Mouse (Mus musculus) lung, embryonic 16.5 days (tissue): Measurements from ENCODE around the gene Kdm4b. TPM values are rescaled to one million over a fixed set of nuclear protein-coding genes. Genes with fewer than 3 reads are reported as not detected.
A peak's percentile ranks its signal among the peaks of the same experiment; 100 is the strongest.

Source experiments
- ATAC-seq: fragments of 200-750 bp; cut with Nextera tagmentation; 2 replicates; pipeline ENCODE4 v1.8.0; 2017; ENCODE audit warnings: low read depth, mild to moderate bottlenecking, moderate library complexity
- H3K27ac ChIP-seq: fragments of 300-500 bp; sonication (generic); 2 replicates; pipeline ENCODE4 v1.5.1; 2014; ENCODE audit warnings: mild to moderate bottlenecking, control low read depth, low read length
- H3K27me3 ChIP-seq: fragments of 300-500 bp; sonication (generic); 2 replicates; pipeline ENCODE4 v1.6.1; 2014; ENCODE audit warnings: low read depth, low read length, mixed read lengths; ENCODE audit not compliant: control insufficient read depth, insufficient read depth
- H3K36me3 ChIP-seq: fragments of 300-500 bp; sonication (generic); 2 replicates; pipeline ENCODE4 v1.6.1; 2014; ENCODE audit warnings: low read length; ENCODE audit not compliant: control insufficient read depth, insufficient read depth
- H3K4me1 ChIP-seq: fragments of 300-500 bp; sonication (generic); replicated peaks from 2 replicates; pipeline ENCODE4 v1.6.1; 2014; ENCODE audit warnings: low read length, mixed read lengths; ENCODE audit not compliant: control insufficient read depth, insufficient read depth
- H3K4me2 ChIP-seq: fragments of 300-500 bp; sonication (generic); 2 replicates; pipeline ENCODE4 v1.6.1; 2014; ENCODE audit warnings: low read depth, low read length, control low read depth
- H3K4me3 ChIP-seq: fragments of 300-500 bp; sonication (generic); 2 replicates; pipeline ENCODE4 v1.5.1; 2014; ENCODE audit warnings: mild to moderate bottlenecking, low read length, control low read depth
- H3K9ac ChIP-seq: fragments of 300-500 bp; sonication (generic); 2 replicates; pipeline ENCODE4 v1.6.1; 2014; ENCODE audit warnings: low read length, control low read depth
- H3K9me3 ChIP-seq: fragments of 300-500 bp; sonication (generic); 2 replicates; pipeline ENCODE4 v1.6.1; 2016; ENCODE audit warnings: low read length; ENCODE audit not compliant: control insufficient read depth
- WGBS: fragments of 180-500 bp; shearing (Covaris S2); extraction: QIAGEN DNeasy Blood & Tissue Kit; methylation state at CpG from one replicate; pipeline ENCODE4 v1.1.7; 2014; 5-methylcytosine and 5-hydroxymethylcytosine counted together
- polyA plus RNA-seq: library from polyadenylated mRNA; unstranded; fragments of >200 nt; fragmentation: Nextera tagmentation; extraction: Ambion mirVana; gene quantifications from 2 replicates; pipeline ENCODE4 v1.2.1, GENCODE M21; 2015

The Kdm4b gene
- polyA plus RNA-seq, 1 experiment from 2014 or later = 26.6 TPM

DNA sequence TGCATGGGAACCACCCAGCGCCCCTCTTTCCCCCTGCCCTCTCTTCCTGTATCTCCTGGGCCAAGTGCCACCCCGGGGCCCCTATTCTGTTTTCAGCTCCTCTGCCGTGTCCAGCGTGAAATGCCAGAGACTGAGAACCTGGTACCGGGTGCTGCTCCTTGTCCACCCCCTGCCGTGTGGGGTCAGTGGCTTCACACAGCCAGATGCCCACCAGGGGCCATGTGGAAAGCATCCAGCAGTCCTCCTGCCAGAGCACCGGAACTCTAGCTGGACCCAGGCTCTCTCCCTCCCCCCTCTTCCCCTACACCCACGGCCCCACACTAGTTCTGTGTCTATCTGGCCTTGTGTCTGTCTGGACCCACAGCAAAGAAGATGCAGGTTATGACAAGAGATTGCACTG is 81.5 kb downstream of the Kdm4b start:
- WGBS = 37% methylated on average over 8 of the region's 8 CpGs
- Histone ChIP-seq H3K27me3 (no peaks in the 10 kb centered on the region), H3K36me3 (peaks cover 18% of the 10 kb centered on the region), H3K9me3 (no peaks in the 10 kb centered on the region), H3K4me3 (no peak overlapping the region), H3K9ac (no peak overlapping the region), H3K4me1 (0 out of 2 replicates have a peak, but pooled peaks cover 4% of the 10 kb centered on the region), H3K27ac (no peak overlapping the region), H3K4me2 (no peak overlapping the region)
- no peak for ATAC-seq

DNA sequence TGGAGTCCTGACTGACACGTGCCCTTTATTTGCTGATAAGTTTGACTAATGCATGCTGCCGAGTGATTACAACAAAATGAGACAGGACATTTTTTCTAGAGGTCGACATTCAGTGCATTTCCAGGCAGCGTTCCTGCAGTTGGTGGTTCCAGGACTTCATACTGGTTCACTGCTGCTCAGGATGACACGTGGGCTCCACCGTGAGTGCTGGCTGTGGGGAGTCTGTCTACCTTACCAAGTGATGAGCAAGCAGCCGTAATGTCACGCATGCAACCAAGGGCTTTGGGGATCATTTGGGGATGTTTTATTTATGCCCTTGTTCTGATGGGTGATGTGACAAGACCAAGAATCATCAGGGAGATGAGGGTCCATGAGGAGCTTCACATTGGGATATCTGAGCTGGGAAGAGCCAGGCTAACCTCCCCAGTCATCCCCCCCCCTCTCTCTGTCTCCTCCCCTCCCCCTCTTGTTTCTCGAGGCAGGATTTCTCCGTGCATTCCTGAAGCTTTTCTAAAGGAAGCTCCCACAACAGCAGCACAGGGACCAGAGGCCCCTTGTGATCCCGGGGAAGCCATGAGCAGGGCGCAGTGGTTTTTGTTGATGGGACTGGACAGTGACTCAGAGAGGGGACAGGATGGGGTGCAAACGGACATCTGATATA is 83.2 kb downstream of the Kdm4b start:
- ATAC-seq = no peak
- H3K9me3 ChIP-seq = no peaks in the 10 kb centered on the region
- 0 out of 2 replicates have a peak, but pooled peaks cover 4% of the 10 kb centered on the region for H3K4me1 ChIP-seq
- no peak overlapping the region for H3K4me3 ChIP-seq
- H3K4me2 ChIP-seq = no peak overlapping the region
- 43% methylated on average over 13 of the region's 13 CpGs for WGBS
- H3K27ac ChIP-seq = no peak overlapping the region
- H3K27me3 ChIP-seq = no peaks in the 10 kb centered on the region
- H3K36me3 ChIP-seq = peaks cover 25% of the 10 kb centered on the region
- no peak overlapping the region for H3K9ac ChIP-seq

DNA sequence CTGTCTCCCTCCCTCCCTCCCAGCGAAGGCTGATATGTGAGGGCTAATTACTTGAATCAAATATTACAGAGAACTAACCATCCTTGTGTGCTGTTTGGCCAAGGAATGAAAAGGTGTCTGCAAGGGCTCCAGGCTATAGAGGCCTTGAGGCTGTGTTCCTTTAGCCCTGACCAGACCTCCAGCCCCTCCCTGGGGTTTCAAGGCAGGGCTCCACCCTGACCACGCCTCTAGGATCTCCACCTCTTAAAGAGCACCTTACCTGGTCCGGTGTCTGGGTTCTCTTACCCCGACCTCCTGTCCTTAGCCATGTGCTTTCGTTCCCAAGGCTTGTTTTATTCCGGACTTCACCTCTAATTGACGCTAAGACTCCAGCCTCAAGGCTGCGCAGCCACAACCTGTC is 83.9 kb downstream of the Kdm4b start:
- 37% methylated on average over 8 of the region's 8 CpGs for WGBS
- no peak overlapping the region for H3K4me3 ChIP-seq

DNA sequence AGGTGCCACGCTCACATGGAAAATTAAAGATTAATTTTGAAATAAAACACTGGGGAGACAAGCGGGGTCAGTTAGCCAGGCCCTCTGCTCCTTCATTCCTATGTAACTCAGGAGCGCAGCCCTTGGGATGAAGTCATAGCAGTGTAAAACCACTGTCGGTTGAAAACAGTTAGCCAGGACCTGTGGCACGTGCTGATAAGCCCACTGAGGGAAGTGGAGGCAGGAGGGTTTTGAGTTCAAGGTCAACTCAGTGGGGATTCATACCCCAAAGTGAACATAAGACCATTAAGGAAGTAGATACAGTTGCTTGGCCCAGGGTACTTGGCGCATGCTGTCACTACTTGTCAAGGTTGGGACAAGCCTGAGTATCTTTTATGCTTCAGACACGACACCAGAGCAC is 85.6 kb downstream of the Kdm4b start:
- Histone ChIP-seq H3K27me3 (no peaks in the 10 kb centered on the region), H3K4me3 (no peak overlapping the region), H3K4me1 (0 out of 2 replicates have a peak, but pooled peaks cover 4% of the 10 kb centered on the region), H3K4me2 (no peak overlapping the region), H3K9me3 (no peaks in the 10 kb centered on the region), H3K27ac (no peak overlapping the region), H3K9ac (no peak overlapping the region), H3K36me3 (peaks cover 43% of the 10 kb centered on the region)
- no peak for ATAC-seq
- 91% methylated on average over 7 of the region's 7 CpGs for WGBS

More for the DNA sequence above, 83.9 kb downstream of the Kdm4b start:
- ATAC-seq = peak; percentile 51; the same call in 1 of the 2 replicates
- Histone ChIP-seq H3K4me2 (no peak overlapping the region), H3K9ac (no peak overlapping the region), H3K4me1 (0 out of 2 replicates have a peak, but pooled peaks cover 4% of the 10 kb centered on the region), H3K27ac (no peak overlapping the region), H3K36me3 (peaks cover 29% of the 10 kb centered on the region), H3K9me3 (no peaks in the 10 kb centered on the region), H3K27me3 (no peaks in the 10 kb centered on the region)

DNA sequence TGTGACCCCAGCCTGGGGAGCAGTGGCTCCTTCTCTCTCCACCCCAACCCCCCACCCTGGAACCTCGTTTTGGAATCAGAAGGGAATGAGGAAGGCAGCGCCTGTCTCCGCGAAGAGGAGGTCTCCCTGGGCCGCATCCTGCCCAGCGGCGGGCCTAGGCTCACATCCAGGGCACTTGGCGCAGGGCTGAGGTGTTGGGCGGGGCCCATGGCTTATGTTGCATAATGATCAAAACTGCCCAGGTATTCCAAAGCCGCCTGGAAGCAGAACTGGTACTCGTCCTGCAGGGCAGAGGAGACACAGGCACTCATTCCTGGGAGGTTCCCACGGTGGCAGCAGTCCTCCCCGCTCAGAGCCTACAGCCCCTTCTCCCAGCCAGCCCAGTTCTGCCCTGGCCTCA is 87.3 kb downstream of the Kdm4b start:
- Histone ChIP-seq H3K9ac (no peak overlapping the region), H3K4me2 (no peak overlapping the region), H3K27me3 (no peaks in the 10 kb centered on the region), H3K9me3 (no peaks in the 10 kb centered on the region), H3K4me3 (no peak overlapping the region), H3K4me1 (no peaks in the 10 kb centered on the region), H3K36me3 (peaks cover 48% of the 10 kb centered on the region), H3K27ac (no peak overlapping the region)
- no peak for ATAC-seq
- 80% methylated on average over 13 of the region's 13 CpGs for WGBS

DNA sequence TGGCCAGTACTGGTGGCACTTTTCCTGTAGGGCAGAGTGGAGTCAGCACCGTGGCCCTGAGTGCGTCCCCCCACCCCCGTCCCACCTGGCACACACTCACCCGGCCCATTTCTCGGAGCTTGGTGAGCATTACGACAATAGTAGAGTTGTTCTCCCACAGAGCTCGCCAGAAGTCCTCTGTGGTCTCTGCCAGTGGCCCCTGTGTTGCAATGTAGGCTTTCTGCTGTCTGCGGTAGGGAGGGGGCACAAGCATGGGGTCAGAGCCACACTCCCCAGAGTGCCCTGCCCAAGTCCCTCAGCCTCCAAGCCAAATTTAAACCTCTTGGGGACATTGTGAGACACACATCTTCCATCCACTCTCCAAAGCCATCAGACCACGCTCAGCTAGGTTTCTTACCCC is 88.9 kb downstream of the Kdm4b start:
- no peak for ATAC-seq
- H3K9ac ChIP-seq = no peak overlapping the region
- no peak overlapping the region for H3K4me3 ChIP-seq
- WGBS = 93% methylated on average over 9 of the region's 9 CpGs
- H3K4me2 ChIP-seq = no peak overlapping the region
- peaks cover 59% of the 10 kb centered on the region for H3K36me3 ChIP-seq
- H3K27me3 ChIP-seq = no peaks in the 10 kb centered on the region
- H3K9me3 ChIP-seq = no peaks in the 10 kb centered on the region
- H3K27ac ChIP-seq = no peak overlapping the region
- 0 out of 2 replicates have a peak, but pooled peaks cover 3% of the 10 kb centered on the region for H3K4me1 ChIP-seq

DNA sequence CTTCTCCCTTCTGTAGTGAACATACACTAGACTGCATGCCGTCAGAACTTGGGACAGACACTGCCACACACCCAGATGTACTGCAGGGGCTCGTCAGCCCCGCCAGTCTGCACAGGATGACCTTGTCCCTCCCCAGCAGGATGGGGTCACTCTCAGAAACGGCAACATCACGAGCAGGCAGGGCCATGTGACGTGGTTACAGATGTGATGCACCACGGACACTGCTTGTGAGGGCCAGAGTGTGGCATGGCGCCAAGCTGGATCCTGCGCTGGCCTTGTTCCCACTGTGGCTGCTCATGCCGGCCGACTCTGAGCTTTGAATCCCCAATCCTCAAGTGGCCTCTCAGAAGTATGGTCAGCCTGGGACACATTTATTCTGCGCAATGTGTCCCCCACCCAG is 92.4 kb downstream of the Kdm4b start:
- Histone ChIP-seq H3K4me2 (no peak overlapping the region), H3K9me3 (no peaks in the 10 kb centered on the region), H3K27me3 (no peaks in the 10 kb centered on the region), H3K4me1 (0 out of 2 replicates have a peak, but pooled peaks cover 3% of the 10 kb centered on the region), H3K36me3 (peaks cover 54% of the 10 kb centered on the region), H3K9ac (no peak overlapping the region), H3K27ac (no peak overlapping the region), H3K4me3 (no peak overlapping the region)
- 53% methylated on average over 12 of the region's 12 CpGs for WGBS
- ATAC-seq = peak; percentile 71

DNA sequence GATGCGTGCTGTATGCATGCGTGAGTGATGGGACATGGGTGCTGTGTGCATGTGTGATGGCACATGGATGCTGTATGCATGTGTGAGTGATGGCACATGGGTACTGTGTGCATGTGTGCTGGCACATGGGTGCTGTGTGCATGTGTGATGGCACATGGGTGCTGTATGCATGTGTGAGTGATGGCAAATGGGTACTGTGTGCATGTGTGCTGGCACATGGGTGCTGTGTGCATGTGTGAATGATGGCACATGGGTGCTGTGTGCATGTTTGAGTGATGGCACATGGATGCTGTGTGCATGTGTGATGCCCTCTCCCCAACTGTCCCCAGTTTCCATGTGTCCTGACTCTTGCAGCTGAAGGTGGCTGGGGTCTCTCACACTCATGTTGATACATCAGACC is 94.2 kb downstream of the Kdm4b start:
- no peak overlapping the region for H3K4me2 ChIP-seq
- H3K9ac ChIP-seq = no peak overlapping the region
- no peak for ATAC-seq
- 98% methylated on average over 2 of the region's 2 CpGs for WGBS
- no peaks in the 10 kb centered on the region for H3K9me3 ChIP-seq
- no peak overlapping the region for H3K27ac ChIP-seq
- peaks cover 50% of the 10 kb centered on the region for H3K36me3 ChIP-seq
- no peak overlapping the region for H3K4me3 ChIP-seq
- H3K27me3 ChIP-seq = no peaks in the 10 kb centered on the region
- 0 out of 2 replicates have a peak, but pooled peaks cover 3% of the 10 kb centered on the region for H3K4me1 ChIP-seq

DNA sequence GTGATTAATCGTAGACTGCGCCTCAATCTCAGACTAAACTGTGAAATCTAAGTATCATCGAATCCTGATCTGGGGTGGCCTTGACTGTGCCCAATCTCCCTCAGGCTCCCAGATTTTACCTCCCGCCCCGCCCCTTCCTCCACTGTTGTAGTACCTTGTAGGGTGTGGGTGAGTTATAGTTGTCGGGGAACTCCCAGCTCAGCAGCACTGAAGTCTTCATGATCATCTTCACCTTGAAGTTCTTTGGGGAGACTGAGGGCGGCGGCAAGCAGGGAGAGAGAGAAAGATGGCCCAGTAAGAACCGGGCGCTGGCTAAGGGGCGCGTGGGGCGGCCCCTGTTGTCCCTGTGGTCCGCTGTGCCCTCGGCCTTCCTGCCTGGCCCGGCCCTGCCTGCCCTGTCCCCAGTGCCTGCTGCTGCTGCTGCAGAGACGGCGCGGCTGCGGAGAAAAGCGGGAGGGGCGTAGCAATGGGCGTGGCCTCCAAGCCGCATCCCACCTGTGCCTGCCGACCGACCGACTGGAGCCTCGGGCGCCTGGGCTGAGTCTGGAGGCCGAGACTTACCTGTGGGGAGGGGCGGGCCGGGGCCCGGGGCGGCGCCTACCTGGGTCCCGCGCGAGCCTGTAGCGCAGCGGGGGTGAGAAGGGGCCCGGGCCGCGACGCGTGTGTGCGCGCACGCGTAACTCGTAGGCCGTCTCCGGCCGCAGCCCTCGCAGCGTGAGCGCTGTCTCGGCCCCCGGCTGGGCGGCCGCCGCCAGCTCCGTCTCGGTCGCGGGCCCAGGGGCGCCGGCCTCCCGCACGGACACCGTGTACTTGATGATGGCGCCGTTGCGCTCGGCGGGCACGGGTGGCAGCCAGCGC is 99.1 kb downstream of the Kdm4b start:
- ATAC-seq = peak; percentile 89
- H3K27ac ChIP-seq = peak overlapping the region; percentile 77
- H3K9ac ChIP-seq = peak overlapping the region; percentile 78
- peaks cover 24% of the 10 kb centered on the region for H3K36me3 ChIP-seq
- peak overlapping the region; percentile 57 for H3K4me3 ChIP-seq
- peak overlapping the region; percentile 89 for H3K4me2 ChIP-seq
- H3K27me3 ChIP-seq = no peaks in the 10 kb centered on the region
- 27% methylated on average over 54 of the region's 77 CpGs for WGBS
- no peaks in the 10 kb centered on the region for H3K9me3 ChIP-seq
- H3K4me1 ChIP-seq = peaks cover 6% of the 10 kb centered on the region
